Mouse (Mus musculus) skeletal muscle tissue, adult 2 months (tissue): ENCODE data around the gene Pnpla1.
A peak's percentile ranks its signal among the peaks of the same experiment; 100 is the strongest.

Experiments used
- DNase-seq: peaks from one replicate; pipeline ENCODE4 v3.0.0-alpha.2; 2012; ENCODE audit warnings: low read depth, low spot score

Gene Pnpla1

DNA sequence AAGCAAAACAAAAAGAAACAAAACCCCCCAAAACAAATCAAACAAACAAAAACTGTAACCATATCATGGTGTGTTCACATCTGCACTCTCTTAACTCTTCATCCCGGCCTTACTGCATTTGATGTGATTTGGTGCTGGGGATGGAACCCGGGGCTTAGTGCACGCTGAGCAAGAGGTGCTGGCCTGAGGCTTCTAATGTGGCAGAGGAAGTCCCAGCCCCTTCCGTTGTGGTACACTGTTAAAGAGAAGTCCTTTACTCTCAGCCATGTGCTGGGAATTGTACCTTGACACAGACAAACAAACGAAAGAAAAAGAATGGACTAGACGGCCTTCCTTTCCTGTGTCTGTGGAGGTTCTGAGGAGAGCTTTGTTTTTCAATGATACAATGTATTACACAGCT lies 63.9 kb downstream of the Pnpla1 start:
- DNase-seq = no peak

DNA sequence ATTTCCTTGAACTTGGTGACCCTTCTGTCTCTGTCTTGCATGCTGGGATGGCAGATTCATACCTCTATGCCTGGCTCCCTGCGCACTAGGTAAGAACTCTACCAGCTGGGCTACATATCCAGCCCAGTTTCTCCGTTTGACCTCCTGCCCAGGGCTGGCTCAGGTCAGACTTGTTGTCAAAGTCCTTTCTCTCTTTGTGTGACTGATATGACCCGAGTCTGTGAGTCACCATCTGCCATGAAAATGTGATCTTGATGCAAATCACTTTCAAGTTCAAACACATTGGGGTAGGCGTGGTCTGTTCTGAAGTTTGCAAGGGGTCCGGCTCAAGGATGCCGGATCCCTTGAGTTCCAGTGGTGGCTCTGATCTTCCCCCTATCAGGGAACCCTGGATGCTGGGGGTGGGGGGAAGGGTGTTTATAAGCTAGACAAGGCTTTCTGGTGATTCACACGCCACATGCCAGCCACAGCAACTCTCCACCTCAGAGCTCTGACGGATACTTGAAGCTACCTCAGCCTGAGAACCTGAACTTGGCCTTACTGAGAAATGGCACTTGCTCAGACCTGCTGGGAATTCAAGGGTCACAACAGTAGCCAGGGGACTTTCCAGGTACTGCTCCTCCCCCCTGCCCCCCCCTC lies 66.9 kb downstream of the Pnpla1 start:
- no peak for DNase-seq

DNA sequence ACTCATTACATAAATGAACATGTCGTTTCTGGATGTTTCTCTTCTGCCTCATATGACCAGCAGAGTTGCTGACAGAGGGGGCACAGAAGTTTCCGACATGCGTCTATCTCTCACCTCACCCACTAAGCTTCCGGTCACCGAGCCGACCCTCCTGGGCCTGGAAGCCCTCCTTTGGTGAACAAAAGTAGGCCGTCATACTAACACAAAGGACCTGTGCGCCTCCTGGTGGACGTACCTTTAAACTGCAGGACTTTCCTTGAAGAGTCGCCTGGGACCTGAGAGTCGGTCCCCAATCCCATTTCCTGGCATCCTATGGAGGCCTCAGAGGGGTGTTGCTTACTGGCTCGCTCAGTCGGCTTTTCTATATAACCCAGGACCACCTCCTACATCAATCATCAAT lies 68.2 kb downstream of the Pnpla1 start:
- DNase-seq = peak; percentile 69

DNA sequence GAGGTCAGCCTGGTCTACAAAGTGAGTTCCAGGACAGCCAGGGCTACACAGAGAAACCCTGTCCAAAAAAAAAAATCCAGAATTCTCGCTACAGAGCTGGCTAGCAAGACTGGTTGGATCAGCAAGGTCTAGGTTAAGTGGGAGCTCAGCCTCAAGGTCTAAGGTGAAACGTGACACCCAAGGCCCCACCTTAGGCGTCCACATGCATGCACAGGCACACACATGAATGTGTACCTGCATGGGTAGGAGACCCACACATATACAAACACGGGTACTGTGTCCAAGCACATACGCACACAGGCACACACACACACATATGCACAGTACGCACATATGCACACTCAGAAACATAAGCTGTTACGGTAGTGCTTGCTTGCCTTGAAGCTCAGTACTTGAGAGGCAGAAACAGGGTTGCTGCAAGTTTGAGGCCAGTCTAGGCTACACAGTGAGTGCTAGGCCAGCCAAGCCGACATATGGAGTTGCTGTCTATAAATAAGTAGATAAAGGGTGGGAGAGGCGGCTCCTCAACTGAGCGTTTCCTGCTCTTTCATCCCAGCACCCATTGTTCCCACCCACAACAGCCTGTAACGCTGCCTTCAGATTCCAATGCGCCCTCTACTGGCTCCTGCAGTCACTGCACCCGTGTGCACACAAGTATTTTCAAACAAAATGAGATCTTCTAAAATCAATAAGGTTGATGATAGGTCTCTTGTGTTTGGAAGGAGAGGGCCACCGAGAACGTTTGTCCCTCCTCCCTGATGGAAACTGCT lies 68.8 kb downstream of the Pnpla1 start:
- DNase-seq = no peak

DNA sequence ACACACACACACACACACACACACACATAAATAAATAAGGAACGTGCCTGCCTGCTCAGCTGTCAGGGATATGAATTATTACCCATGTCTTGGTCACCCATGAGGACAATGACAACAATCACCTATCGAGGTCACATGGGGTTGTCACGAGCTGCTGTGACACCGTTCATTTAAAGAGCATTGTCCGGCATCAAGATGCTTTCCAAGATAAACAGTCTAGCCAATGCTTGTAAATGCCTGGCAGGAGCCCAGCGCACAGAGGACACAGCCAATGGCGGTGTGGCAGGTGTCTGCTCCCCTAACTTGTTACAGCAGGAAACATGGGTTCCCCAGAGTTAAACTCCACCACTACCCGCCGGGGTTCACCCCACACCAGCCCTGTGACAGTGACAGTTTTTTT lies 69.8 kb downstream of the Pnpla1 start:
- no peak for DNase-seq

DNA sequence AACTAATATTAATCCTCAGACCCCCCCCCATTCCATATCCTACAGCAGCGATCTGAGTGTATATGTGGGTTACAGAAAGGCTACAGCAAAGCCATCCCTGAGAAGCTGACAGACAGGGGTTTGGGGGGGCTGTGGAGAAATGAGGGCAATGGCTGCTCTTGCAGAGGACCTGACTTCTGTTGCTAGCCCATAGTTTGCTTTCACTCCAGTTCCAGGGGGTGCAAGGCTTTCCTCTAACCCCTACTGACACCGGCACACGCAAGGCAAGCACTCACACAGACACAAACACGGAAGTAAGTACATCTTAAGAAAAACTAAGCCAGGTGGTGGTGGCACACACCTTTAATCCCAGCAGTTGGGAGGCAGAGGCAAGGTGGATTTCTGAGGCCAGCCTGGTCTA lies 71.2 kb downstream of the Pnpla1 start:
- no peak for DNase-seq

DNA sequence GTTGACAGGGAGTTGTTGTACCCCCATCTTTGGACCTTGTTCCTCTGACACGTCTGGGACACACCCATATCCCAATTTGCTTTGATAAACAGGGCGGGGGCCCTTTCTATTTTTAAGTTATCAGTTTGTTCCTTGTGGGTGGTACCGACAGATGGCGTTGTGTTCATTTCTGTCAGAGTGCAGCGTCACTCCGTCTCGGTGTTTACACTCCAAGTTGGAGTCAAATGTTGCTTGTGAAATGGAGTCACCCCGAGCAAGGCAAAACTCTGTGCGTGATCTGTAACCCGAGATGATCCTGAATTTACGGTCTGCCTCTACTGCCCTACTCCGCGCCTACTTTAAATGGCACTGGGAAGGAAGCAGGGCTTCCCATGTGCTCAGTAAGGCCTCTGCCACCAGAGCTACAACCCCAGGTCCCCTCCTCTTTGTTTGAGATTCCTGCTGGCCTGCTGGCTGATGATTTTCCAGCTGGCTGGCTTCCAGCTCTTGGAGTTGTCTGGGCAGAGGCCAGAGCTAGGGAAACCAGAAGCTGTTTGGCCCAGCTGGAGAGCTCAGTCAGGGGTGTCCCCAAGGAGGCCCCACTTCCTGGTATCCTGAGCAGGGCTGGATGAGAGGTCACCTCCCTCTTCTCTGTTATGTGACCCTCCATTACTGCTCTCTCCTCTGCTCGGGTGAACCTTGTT lies 72.3 kb downstream of the Pnpla1 start:
- DNase-seq = peak; percentile 93

DNA sequence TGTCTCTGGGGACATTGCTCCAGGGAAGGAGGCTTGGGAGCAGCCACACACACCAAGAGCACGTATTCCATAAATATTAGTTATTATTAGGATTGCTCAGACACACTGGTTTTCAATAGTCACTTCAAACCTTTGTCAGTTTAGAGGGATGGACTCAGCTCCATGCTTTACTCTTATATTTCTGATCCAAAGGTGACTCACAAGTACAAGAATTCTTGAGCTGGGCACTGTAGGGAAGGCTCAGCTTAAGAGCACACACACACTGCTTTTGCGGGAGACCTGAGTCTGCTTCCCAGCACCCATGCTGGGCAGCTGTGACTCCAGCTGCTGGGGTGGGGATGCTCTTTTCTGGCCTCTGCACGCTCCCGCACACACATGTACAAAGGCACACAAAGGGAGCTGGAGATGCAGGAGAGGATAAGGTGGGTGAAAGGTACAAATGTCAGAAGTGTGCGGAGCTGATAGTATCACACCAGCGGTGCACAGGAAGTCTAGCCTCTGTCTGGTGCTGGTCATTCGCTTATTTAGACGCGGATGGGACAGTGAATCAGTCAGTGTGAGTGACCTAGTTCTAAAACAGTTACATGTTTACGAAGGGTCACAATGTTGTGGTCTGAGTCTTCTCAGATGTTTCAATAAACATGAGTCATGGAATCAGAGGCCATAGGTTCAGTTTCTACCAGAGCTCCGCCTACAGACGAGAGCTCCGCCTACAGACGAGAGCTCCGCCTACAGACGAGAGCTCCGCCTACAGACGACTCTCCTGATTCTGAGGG lies 73.4 kb downstream of the Pnpla1 start:
- DNase-seq = no peak

DNA sequence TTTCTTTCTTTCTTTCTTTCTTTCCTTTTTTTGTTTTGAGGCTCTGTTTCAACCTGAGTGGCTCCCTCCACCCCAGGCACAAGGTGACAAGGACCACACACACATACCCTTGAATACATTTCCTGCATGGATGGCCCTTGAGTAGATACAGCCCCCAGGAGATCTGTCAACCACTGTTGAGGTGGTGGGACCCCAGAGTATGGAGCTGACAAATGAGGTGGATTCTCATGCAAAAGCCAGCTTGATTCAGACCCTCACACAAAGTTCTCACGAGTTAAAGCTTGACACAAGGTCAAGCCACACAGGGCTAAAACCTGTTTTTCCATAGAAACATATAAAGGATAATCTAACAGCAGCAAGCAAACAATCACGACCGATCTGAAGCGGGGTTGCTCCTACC lies 74.1 kb downstream of the Pnpla1 start:
- DNase-seq = no peak

DNA sequence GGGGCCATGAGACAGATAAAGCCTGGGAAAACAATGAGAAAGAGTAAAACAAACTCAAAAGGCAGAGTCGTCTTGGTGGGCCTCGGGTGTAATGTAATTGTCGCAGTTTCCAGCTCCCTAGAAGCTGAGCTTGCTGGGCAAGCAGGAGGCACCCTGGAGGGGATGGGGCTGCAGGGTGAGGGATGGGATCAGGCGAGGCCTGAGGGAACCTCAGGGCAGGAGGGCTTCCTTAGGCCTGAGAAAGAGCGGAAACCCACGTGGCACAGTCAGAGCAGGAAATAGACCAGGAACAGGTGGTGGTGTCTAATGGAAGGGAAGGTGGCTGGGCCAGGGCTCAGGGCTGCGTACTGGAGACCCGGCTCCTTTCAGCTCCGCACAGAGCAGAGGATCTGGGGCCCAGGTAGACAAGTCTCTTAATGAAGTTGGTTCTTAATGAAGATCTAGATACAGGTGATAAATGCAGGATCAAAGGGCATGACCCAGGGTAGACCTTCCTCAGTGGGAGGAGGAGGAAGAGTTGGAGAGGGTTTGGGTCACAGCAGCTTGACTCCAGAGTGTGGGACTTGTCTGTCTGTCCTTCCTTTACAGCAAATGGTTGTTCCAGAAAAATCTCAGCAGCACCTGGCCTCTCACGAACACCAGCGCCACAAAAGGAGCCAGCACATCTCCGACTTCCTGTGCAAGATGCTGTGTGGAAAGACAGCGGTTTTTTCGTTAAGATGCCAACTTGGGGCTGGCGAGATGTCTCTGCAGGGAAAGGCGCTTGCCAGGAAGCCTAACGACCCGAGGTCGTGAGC lies 76.1 kb downstream of the Pnpla1 start:
- DNase-seq = no peak

DNA sequence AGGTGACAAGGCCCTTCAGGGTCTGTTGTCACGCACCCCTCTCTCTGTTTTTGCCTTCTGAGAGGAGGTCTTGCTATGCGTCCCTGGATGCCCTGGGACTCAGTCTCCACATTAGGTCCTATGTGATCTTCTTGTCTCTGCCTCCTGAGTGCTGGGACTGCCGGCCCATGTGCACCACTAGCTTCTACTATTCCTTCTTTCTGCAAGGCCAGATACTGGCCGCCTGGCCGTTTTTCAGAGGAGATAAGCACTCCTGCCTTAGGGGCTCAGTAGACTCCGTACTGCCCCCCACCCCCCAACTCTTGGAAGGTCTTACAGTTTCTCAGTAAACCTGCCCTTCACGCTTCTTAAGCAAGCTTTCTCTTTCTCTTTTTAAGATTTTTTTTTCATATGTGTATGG lies 77.9 kb downstream of the Pnpla1 start:
- DNase-seq = no peak

DNA sequence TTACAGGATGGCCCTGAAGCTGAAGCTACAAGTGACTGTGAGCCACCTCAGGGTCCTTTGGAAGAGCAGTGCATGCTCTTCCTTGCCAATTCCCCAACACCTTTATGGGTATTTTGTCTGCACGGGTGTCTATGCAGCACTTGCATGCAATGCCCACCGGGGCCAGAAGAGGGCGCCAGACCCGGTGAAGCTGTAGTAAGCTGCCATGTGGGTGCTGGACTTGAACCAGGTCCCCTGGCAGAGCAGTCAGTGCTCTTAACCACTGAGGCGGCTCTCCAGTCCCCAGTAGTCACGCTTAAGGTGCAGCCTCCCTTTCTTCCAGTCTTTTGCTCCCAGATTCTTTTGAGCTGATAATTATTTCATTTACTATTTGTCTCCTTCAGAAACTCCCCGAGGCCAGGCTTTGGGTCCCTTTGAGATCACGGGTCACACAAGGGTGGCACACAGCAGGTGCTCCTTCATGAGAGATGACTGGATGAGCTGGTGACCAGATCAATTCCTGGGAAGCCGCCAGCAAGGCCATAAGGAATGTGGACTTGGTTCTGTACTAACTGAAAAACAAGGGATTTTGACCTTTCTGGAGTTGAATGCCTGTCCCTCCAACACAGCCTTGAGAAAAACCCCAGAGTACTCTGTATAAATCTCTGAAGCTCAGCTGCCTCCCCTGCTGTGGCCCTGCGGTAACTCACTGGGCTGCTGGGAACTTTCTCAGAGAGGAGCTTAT lies 78.6 kb downstream of the Pnpla1 start:
- DNase-seq = no peak
